Mouse (Mus musculus) gastrocnemius, adult 8-10 months (tissue): ENCODE measurements at regions not wholly inside any gene's neighbourhood (a gene's known extent, or its start where the extent isn't known, plus 50 kb on each side); places are given as distances from the start of the nearest gene placed in this dataset.

ENCODE experiments used
- DNase-seq, 2 experiments: peaks; one replicate each; pipeline ENCODE4 v3.0.0; 2022; ENCODE audit warnings: low spot score in 2 of 2

DNA sequence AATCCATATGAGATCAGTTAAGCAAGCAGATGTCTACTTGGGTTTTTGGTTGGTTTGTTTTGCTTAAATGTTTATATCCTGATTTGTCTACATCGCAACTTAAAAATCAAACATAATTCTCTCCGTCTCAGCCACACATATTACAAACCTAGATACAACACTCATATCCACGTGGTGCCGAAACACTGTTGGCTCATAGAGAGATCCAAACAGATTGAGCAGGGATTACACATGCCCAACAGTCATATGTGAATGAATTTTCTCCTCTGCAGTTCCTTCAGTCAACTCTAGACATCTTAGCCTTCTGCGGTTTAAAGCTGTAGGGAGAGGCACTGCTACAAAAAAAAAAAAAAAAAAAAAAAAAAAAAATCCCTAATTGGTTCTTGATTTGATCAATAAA, 64.4 kb upstream of the Clint1 start:
- DNase-seq: no peak

DNA sequence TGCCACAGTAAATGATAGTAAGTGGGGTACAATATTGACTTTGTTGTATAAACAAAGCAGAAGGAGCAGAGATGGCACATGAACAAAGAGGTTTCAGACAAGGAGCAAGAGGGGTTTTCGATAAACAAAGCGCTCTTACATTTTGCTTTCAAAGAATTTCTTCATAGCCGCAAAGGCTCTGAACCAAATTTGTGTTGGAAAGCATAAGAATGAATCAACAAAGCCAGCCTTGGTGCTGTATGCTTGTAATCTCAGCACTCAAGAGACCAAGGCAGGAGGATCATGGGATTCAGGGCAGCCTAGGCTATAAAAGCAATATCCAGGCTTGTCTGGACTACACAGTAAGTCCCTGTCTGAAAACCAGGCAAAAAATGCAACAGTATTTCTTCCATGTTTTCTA, 62.0 kb upstream of the Clint1 start:
- no peak for DNase-seq

DNA sequence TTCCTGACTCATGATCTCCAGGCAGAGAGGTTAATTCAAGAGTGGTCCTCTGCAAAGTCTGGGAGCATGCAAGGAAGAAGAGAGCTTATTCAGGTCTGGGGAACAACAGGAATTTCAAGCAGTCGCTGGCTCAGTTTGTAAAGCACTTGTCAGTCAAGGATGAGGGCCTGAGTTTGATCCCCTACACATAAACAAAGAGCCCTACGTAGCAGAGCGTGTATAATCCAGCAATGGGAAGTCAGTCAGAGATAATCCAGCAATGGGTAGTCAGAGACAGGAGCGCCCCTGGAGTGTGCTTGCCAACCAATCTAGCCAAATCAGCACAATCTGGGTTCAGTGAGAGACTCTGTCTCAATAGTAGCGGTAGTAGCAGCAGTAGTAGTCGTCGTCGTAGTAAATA, 61.3 kb upstream of the Clint1 start:
- no peak for DNase-seq

DNA sequence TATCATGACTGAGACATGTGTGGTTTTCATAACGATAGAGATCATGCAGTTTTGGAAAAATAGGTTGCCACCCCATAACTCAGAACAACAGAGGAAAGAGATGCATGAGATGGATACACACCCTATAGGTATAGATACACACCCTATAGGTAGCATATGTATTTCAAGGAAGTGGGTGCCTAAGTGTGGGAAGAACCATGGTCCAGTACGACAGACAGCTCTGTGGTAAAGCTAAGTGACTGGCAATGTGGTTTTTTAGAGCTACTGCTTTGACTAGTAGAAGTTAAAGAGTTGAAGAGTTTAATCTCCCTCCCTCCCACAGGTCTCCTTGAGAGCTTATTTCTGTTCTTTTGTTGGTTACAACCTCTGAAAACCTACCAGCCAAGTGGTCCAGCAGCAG, 60.2 kb upstream of the Clint1 start:
- DNase-seq: no peak

DNA sequence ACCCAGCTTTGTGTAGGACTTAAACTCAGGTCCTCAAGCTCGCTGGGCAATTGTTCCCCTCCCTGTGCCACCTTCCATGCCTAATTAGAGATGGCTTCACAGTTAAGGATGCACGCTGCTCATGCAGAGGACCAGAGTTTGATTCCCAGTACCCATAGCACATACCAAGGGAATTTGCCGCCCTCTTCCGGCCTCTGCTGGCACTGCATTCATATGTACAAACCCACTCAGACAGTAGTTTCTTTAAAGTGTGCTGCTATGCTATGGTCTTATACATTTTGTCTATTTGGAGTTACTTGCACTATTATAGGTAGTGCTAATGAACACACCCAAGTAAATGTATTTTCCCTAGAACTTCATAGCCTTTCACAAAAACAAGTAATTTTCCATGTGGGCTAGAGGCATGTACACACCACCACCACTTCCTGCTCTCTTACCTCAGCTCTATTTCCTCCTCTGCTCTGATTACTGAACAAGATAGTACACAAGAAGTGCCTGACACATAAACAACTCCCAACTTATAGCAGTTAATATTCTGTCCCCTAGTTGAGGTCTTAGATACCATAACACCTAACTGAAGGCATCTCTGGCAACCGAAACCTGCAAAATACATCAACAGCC, 57.4 kb upstream of the Clint1 start:
- DNase-seq: no peak

DNA sequence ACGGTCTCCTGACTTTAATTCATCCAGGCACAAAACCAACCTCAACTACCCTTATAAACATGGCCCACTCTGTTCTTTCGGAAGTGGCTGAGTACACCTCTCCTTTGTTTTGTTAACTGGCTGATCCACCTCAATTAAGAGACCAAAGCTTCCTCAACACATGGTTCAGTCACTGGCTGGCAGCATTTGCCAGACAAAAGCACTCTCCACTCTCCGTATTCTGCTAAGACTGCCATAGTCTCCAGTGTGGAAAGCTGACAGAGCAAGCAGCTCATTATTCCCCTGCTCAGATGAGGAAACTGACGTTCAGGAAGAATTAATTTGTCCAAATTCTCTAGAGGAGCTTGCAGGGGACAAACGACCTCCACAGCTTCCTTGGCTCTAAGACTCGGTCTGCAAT, 56.5 kb upstream of the Clint1 start:
- DNase-seq: no peak

DNA sequence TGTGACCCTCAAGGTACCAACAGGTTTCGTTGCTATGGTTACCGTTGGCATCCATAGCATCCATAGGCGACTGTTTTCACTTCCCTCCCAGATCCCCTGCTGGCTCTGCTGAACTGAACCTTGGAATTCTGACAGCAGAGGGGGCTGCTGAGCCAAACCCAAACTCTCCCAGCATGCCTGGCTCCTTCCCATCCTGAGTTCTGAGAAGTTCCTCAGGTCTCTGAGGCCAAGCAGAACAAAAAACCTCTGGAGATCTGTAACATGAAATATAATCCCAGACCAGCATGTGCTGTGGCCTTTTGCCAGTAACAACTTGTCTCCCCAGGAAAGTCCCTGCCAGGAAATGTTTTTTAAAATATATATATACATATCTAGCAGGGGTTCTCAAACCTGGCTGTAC, 56.1 kb upstream of the Clint1 start:
- peak; percentile 57 to 61 for DNase-seq

DNA sequence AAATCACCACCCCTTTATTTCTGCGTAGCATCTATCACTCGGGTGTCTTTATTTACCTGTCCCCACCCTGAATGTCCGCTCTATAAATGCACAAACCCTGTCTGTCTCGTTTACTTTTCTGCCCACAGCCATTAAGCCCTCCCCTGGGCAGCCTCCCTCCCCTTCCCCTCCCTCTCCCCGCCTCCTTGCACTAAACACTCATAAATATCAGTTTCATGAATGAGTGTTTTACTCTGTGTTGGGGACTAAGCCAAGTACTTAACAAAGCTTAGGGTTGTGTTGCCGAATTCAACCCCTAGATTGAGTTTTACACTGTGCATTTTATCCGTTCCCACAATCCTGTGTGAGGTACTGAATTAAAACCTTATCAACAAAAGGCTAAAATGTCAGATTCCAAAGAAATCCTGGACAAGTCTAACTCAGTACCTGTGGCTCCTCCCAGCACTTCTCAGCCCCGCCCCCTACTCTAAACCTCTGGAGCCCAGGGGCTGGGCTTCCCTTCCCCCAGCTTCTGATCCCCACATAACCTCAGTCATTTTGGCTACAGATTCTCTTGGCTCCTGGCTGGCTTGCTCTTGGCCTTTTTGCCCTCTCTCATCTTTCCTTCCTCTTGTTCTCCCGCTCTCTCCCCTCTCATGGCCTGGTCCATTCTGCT, 52.0 kb upstream of the Clint1 start:
- no peak for DNase-seq
